Mouse (Mus musculus) cortical plate, adult 2 months (tissue): Measurements from ENCODE around the gene Ankdd1a. TPM values are rescaled to one million over a fixed set of nuclear protein-coding genes. Genes with fewer than 3 reads are reported as not detected.

Experiments used
- H3K27ac ChIP-seq: fragments of 200-500 bp; 2 replicates; pipeline ENCODE4 v1.5.1; 2012; ENCODE audit warnings: low read length, control low read depth, inconsistent platforms; ENCODE audit not compliant: insufficient read depth
- H3K4me1 ChIP-seq: fragments of 200-500 bp; 2 replicates; pipeline ENCODE4 v1.6.1; 2011; ENCODE audit warnings: low read length; ENCODE audit not compliant: control insufficient read depth, insufficient read depth
- H3K4me3 ChIP-seq: fragments of 200-500 bp; 2 replicates; pipeline ENCODE4 v1.5.1; 2011; ENCODE audit warnings: mild to moderate bottlenecking, low read length, control low read depth; ENCODE audit not compliant: insufficient read depth
- CTCF ChIP-seq: fragments of 200-500 bp; IDR thresholded peaks from 2 replicates; pipeline ENCODE4 v1.5.1; 2011; ENCODE audit warnings: mild to moderate bottlenecking, control low read depth, low read length; ENCODE audit not compliant: insufficient read depth; ENCODE audit errors: extremely low read depth
- POLR2A ChIP-seq: fragments of 200-500 bp; IDR thresholded peaks from 2 replicates; pipeline ENCODE4 v1.6.1; 2011; ENCODE audit warnings: mild to moderate bottlenecking, low read length, control low read depth; ENCODE audit not compliant: insufficient read depth; ENCODE audit errors: extremely low read depth
- polyA plus RNA-seq: library from polyadenylated mRNA; depleted of rRNA; stranded (reverse); fragments of >200 nt; gene quantifications from 2 replicates; pipeline ENCODE4 v1.2.3, GENCODE M21; 2012

Ankdd1a gene
- polyA plus RNA-seq, 1 experiment, result 1.8 TPM

GRCm38 (mm10) chr9:65479158-65479557 lies 40.8 kb downstream of the Ankdd1a start:
- no peak overlapping the region for H3K4me3 ChIP-seq
- H3K4me1 ChIP-seq, result peaks cover 2% of the 10 kb centered on the region; the same call in 1 of the 2 replicates
- TF ChIP-seq POLR2A (no peak), CTCF (no peak)
- no peak overlapping the region for H3K27ac ChIP-seq

GRCm38 (mm10) chr9:65472769-65473168 lies 47.2 kb downstream of the Ankdd1a start:
- peaks cover 2% of the 10 kb centered on the region; the same call in 1 of the 2 replicates for H3K4me1 ChIP-seq
- no peak overlapping the region for H3K4me3 ChIP-seq
- TF ChIP-seq POLR2A (no peak), CTCF (no peak)
- no peak overlapping the region for H3K27ac ChIP-seq

- Histone ChIP-seq H3K4me3 (no peak overlapping the region), H3K27ac (no peak overlapping the region), H3K4me1 (no peaks in the 10 kb centered on the region; the same call in 1 of the 2 replicates)
- TF ChIP-seq CTCF (no peak), POLR2A (no peak)
Observed at GRCm38 (mm10) chr9:65467686-65468085, 52.3 kb downstream of the Ankdd1a start.

GRCm38 (mm10) chr9:65465241-65465640 lies 54.8 kb downstream of the Ankdd1a start:
- H3K27ac ChIP-seq, result no peak overlapping the region
- TF ChIP-seq POLR2A, result no peak
- TF ChIP-seq CTCF, result no peak

GRCm38 (mm10) chr9:65464161-65464560 lies 55.8 kb downstream of the Ankdd1a start:
- Histone ChIP-seq H3K4me3 (no peak overlapping the region), H3K4me1 (peaks cover 6% of the 10 kb centered on the region), H3K27ac (no peak overlapping the region)
- TF ChIP-seq POLR2A (no peak), CTCF (no peak)

More at GRCm38 (mm10) chr9:65465241-65465640, 54.8 kb downstream of the Ankdd1a start:
- Histone ChIP-seq H3K4me1 (peaks cover 3% of the 10 kb centered on the region; the same call in 1 of the 2 replicates), H3K4me3 (no peak overlapping the region)

GRCm38 (mm10) chr9:65462544-65462943 lies 57.4 kb downstream of the Ankdd1a start:
- TF ChIP-seq POLR2A (no peak), CTCF (no peak)
- Histone ChIP-seq H3K27ac (no peak overlapping the region), H3K4me1 (peaks cover 6% of the 10 kb centered on the region), H3K4me3 (no peak overlapping the region; the same call in 1 of the 2 replicates)

GRCm38 (mm10) chr9:65460732-65461442 lies 59.1 kb downstream of the Ankdd1a start, which contains the start of gene Spg21:
Spg21 (plus strand) TSS chr9:65460947.
- TF ChIP-seq POLR2A, result peak; percentile 62
- TF ChIP-seq CTCF, result no peak
- H3K27ac ChIP-seq, result peak within 1 kb of the TSS; percentile 60; the same call in 1 of the 2 replicates
- H3K4me1 ChIP-seq, result peaks cover 6% of the 10 kb centered on the region
- peak within 1 kb of the TSS; percentile 68 for H3K4me3 ChIP-seq

- H3K4me1 ChIP-seq, result peaks cover 6% of the 10 kb centered on the region
- no peak for TF ChIP-seq CTCF
- no peak for TF ChIP-seq POLR2A
- H3K27ac ChIP-seq, result peak overlapping the region; percentile 58; the same call in 1 of the 2 replicates
- peak overlapping the region; percentile 68 for H3K4me3 ChIP-seq
Observed at GRCm38 (mm10) chr9:65460198-65460597, 59.8 kb downstream of the Ankdd1a start.

GRCm38 (mm10) chr9:65458975-65459374 lies 61.0 kb downstream of the Ankdd1a start:
- Histone ChIP-seq H3K4me3 (no peak overlapping the region), H3K27ac (no peak overlapping the region), H3K4me1 (peaks cover 6% of the 10 kb centered on the region)
- TF ChIP-seq CTCF (no peak), POLR2A (no peak)

- Histone ChIP-seq H3K4me1 (no peaks in the 10 kb centered on the region), H3K27ac (no peak overlapping the region), H3K4me3 (no peak overlapping the region)
- TF ChIP-seq POLR2A (no peak), CTCF (no peak)
Observed at GRCm38 (mm10) chr9:65447951-65448350, 72.0 kb downstream of the Ankdd1a start.
